Mouse (Mus musculus) hindlimb bud, embryonic 11.5 days (tissue): Measurements from ENCODE around the gene Man2a1.

Experiments used
- DNase-seq: peaks from one replicate; pipeline ENCODE4 v3.0.0-alpha.2; 2012; ENCODE audit warnings: low read depth, low spot score; ENCODE audit errors: extremely low spot score

Man2a1 gene

GRCm38 (mm10) chr17:64601751-64602578, 1.4 kb downstream of the Man2a1 start:
- DNase-seq: no peak

GRCm38 (mm10) chr17:64603134-64603533, 2.6 kb downstream of the Man2a1 start:
- DNase-seq: no peak

- DNase-seq: no peak
Measured at GRCm38 (mm10) chr17:64603534-64603933, 3.0 kb downstream of the Man2a1 start.

GRCm38 (mm10) chr17:64604163-64604562, 3.6 kb downstream of the Man2a1 start:
- DNase-seq: no peak

- no peak for DNase-seq
Measured at GRCm38 (mm10) chr17:64608228-64608627, 7.7 kb downstream of the Man2a1 start.

- DNase-seq: no peak
Measured at GRCm38 (mm10) chr17:64608923-64609598, 8.5 kb downstream of the Man2a1 start.

- DNase-seq: no peak
Measured at GRCm38 (mm10) chr17:64609741-64610140, 9.2 kb downstream of the Man2a1 start.

GRCm38 (mm10) chr17:64611426-64611825, 10.9 kb downstream of the Man2a1 start:
- DNase-seq: no peak

- no peak for DNase-seq
Measured at GRCm38 (mm10) chr17:64612135-64612885, 11.8 kb downstream of the Man2a1 start.

- DNase-seq: no peak
Measured at GRCm38 (mm10) chr17:64612930-64613329, 12.4 kb downstream of the Man2a1 start.

GRCm38 (mm10) chr17:64613351-64613750, 12.8 kb downstream of the Man2a1 start:
- DNase-seq: no peak

DNA sequence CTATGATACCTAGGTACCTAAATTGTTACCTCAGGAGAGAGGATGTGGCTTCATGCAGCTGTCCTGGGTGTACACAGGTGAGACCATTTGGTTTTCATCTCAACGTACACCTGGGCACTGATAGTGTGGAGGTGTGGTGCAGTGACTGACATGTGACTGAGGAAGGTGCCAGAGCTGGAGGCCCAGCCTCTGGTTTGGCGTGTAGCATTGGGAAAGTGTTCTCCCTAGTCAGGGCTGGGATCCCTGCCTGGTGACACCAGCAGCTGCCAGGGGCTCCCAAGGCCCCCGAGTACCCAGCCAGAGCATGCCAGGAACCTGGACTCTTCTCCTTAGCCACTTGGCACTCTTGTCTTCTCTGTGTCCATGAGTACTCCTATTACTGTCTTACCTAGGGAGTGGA, 14.3 kb downstream of the Man2a1 start:
- DNase-seq: no peak

- no peak for DNase-seq
Measured at GRCm38 (mm10) chr17:64615420-64615819, 14.9 kb downstream of the Man2a1 start.

DNA sequence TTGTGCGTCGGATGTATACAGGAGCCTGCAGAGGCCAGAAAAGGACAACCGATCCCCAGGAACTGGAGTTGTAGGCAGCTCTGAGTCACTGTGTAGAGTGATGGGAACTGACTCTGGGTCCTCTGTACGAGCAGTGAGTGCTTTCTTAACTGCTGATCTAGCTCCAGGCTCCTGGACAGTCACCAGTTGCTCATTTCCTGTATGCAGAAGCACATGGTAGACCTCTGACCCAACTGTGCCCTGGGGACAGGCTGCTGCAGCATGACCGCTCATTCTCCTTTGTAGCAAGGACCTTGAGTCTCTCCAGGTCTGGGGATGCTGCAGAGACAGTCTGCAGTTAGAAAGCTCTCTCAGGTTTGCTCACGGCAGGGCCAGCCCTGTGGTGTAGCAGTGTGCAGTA, 15.7 kb downstream of the Man2a1 start:
- no peak for DNase-seq

- no peak for DNase-seq
Measured at GRCm38 (mm10) chr17:64617838-64618237, 17.3 kb downstream of the Man2a1 start.

GRCm38 (mm10) chr17:64618996-64619395, 18.5 kb downstream of the Man2a1 start:
- no peak for DNase-seq

DNA sequence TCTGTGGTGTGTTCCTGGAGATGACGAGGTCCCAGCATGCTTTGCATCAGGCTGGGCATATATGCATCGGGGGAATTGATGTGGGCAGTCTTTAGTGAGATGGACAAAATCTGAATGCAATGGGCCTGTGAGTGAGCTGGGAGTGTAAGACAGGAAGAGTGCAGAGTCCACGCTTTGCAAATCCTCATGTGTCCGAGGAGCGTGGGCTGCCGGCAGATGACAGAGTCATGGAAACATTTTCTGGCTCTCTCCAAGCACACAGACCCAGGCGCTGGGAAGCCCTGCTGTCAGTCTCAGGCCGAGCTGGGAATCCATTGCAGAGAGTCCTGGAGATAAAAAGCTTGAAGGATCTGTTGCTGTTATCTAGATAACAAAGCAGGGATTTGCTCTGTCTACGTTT, 19.6 kb downstream of the Man2a1 start:
- DNase-seq: no peak

DNA sequence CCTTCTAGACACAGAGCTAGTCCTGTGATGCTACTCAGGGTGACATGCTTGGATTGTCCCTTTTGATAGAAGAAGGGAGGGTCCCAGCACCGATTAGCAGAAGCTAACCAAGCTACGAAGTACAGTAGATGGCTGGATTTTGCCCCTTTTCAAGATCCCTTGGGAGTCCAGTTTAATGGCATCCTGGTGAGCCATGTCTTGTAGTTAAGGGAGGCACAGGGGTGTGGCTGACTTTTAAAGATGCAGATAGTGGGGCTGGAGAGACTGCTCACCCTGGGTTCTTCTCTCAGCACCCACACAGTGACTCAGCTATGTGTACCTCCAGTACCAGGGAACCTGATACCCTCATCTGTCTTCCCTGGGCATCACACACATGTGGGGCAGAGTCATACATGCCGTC, 20.1 kb downstream of the Man2a1 start:
- DNase-seq: no peak

- no peak for DNase-seq
Measured at GRCm38 (mm10) chr17:64621226-64621625, 20.7 kb downstream of the Man2a1 start.

GRCm38 (mm10) chr17:64621649-64622351, 21.3 kb downstream of the Man2a1 start:
- DNase-seq: no peak

- DNase-seq: no peak
Measured at GRCm38 (mm10) chr17:64622352-64622886, 21.9 kb downstream of the Man2a1 start.
